Mouse (Mus musculus) midbrain, embryonic 14.5 days (tissue): ENCODE data around the gene Herc1. TPM values are rescaled to one million over a fixed set of nuclear protein-coding genes. Genes with fewer than 3 reads are reported as not detected.
A peak's percentile ranks its signal among the peaks of the same experiment; 100 is the strongest.

Experiments
- ATAC-seq: fragments of 200-750 bp; cut with Nextera tagmentation; 2 replicates; pipeline ENCODE4 v1.8.0; 2017; ENCODE audit warnings: moderate number of reproducible peaks, moderate library complexity; ENCODE audit not compliant: low FRiP score, low TSS enrichment
- DNase-seq: peaks from one replicate; pipeline ENCODE4 v3.0.0-alpha.2; 2015
- H3K27ac ChIP-seq: fragments of 300-500 bp; sonication (generic); replicated peaks from 2 replicates; pipeline ENCODE4 v1.5.1; 2014; ENCODE audit warnings: mild to moderate bottlenecking, low read depth, low read length, moderate library complexity
- H3K27me3 ChIP-seq: fragments of 300-500 bp; sonication (generic); 2 replicates; pipeline ENCODE4 v1.6.1; 2014; ENCODE audit warnings: low read length, control low read depth, mixed read lengths; ENCODE audit not compliant: control insufficient read depth, insufficient read depth
- H3K36me3 ChIP-seq: fragments of 300-500 bp; sonication (generic); 2 replicates; pipeline ENCODE4 v1.6.1; 2014; ENCODE audit warnings: low read length, control low read depth; ENCODE audit not compliant: control insufficient read depth, insufficient read depth
- H3K4me1 ChIP-seq: fragments of 300-500 bp; sonication (generic); 2 replicates; pipeline ENCODE4 v1.6.1; 2014; ENCODE audit warnings: mild to moderate bottlenecking, antibody characterized with exemption, low read length, control low read depth; ENCODE audit not compliant: control insufficient read depth, insufficient read depth
- H3K4me2 ChIP-seq: fragments of 300-500 bp; sonication (generic); 2 replicates; pipeline ENCODE4 v1.6.1; 2014; ENCODE audit warnings: mild to moderate bottlenecking, low read length, moderate library complexity
- H3K4me3 ChIP-seq: fragments of 300-500 bp; sonication (generic); replicated peaks from 2 replicates; pipeline ENCODE4 v1.5.1; 2014; ENCODE audit warnings: low read depth, low read length
- H3K9ac ChIP-seq: fragments of 300-500 bp; sonication (generic); replicated peaks from 2 replicates; pipeline ENCODE4 v1.6.1; 2014; ENCODE audit warnings: mild to moderate bottlenecking, low read length, moderate library complexity
- H3K9me3 ChIP-seq: fragments of 300-500 bp; sonication (generic); 2 replicates; pipeline ENCODE4 v1.6.1; 2016; ENCODE audit warnings: low read length, control low read depth, mixed read lengths; ENCODE audit not compliant: control insufficient read depth
- WGBS: fragments of 180-500 bp; shearing (Covaris S2); extraction: QIAGEN DNeasy Blood & Tissue Kit; methylation state at CpG from one replicate; pipeline ENCODE4 v1.1.7; 2014; 5-methylcytosine and 5-hydroxymethylcytosine counted together
- polyA plus RNA-seq: library from polyadenylated mRNA; unstranded; fragments of >200 nt; fragmentation: Nextera tagmentation; extraction: Ambion mirVana; gene quantifications from 2 replicates; pipeline ENCODE4 v1.2.1, GENCODE M21; 2014

Gene Herc1
- polyA plus RNA-seq, 1 experiment from 2014 or later = 64.1 TPM

GRCm38 (mm10) chr9:66322010-66322931 is 28.0 kb upstream of the Herc1 start:
- DNase-seq (no peak), ATAC-seq (no peak)
- Histone ChIP-seq H3K4me1 (no peaks in the 10 kb centered on the region), H3K4me2 (no peak overlapping the region), H3K4me3 (no peak overlapping the region), H3K9me3 (no peaks in the 10 kb centered on the region), H3K9ac (no peak overlapping the region), H3K27ac (no peak overlapping the region), H3K36me3 (no peaks in the 10 kb centered on the region), H3K27me3 (no peaks in the 10 kb centered on the region)
- WGBS = 83% methylated on average over 7 of the region's 7 CpGs

- H3K4me1 ChIP-seq = no peaks in the 10 kb centered on the region
- H3K27me3 ChIP-seq = no peaks in the 10 kb centered on the region
- no peak overlapping the region for H3K27ac ChIP-seq
- no peak overlapping the region for H3K9ac ChIP-seq
- no peak overlapping the region for H3K4me2 ChIP-seq
- 79% methylated on average over 2 of the region's 2 CpGs for WGBS
- DNase-seq (no peak), ATAC-seq (no peak)
- H3K4me3 ChIP-seq = no peak overlapping the region
- H3K36me3 ChIP-seq = no peaks in the 10 kb centered on the region
- no peaks in the 10 kb centered on the region for H3K9me3 ChIP-seq
These were observed 23.4 kb upstream of the Herc1 start for GRCm38 (mm10) chr9:66326879-66327278.

- DNase-seq (no peak), ATAC-seq (no peak)
- Histone ChIP-seq H3K9me3 (no peaks in the 10 kb centered on the region), H3K4me1 (no peaks in the 10 kb centered on the region), H3K27ac (no peak overlapping the region), H3K36me3 (no peaks in the 10 kb centered on the region), H3K9ac (no peak overlapping the region), H3K27me3 (no peaks in the 10 kb centered on the region), H3K4me3 (no peak overlapping the region), H3K4me2 (no peak overlapping the region)
- WGBS = 68% methylated on average over 6 of the region's 6 CpGs
These were observed 20.8 kb upstream of the Herc1 start for GRCm38 (mm10) chr9:66329474-66329873.

GRCm38 (mm10) chr9:66330437-66330836 is 19.8 kb upstream of the Herc1 start:
- H3K36me3 ChIP-seq = no peaks in the 10 kb centered on the region
- no peaks in the 10 kb centered on the region for H3K9me3 ChIP-seq
- no peak for DNase-seq
- no peaks in the 10 kb centered on the region for H3K27me3 ChIP-seq
- no peak overlapping the region for H3K9ac ChIP-seq
- no peak overlapping the region for H3K4me3 ChIP-seq
- H3K4me1 ChIP-seq = no peaks in the 10 kb centered on the region
- no peak for ATAC-seq
- H3K4me2 ChIP-seq = no peak overlapping the region
- 87% methylated on average over 3 of the region's 3 CpGs for WGBS
- H3K27ac ChIP-seq = no peak overlapping the region

- H3K27me3 ChIP-seq = no peaks in the 10 kb centered on the region
- H3K36me3 ChIP-seq = no peaks in the 10 kb centered on the region
- no peak overlapping the region for H3K4me3 ChIP-seq
- no peak overlapping the region for H3K27ac ChIP-seq
- ATAC-seq (no peak), DNase-seq (no peak)
- H3K9me3 ChIP-seq = no peaks in the 10 kb centered on the region
- no peaks in the 10 kb centered on the region for H3K4me1 ChIP-seq
- H3K9ac ChIP-seq = no peak overlapping the region
- WGBS = 90% methylated on average over 2 of the region's 2 CpGs
- H3K4me2 ChIP-seq = no peak overlapping the region
These were observed 18.7 kb upstream of the Herc1 start for GRCm38 (mm10) chr9:66331548-66331947.

GRCm38 (mm10) chr9:66332393-66332792 is 17.9 kb upstream of the Herc1 start:
- no peak overlapping the region for H3K4me3 ChIP-seq
- no peaks in the 10 kb centered on the region for H3K4me1 ChIP-seq
- H3K4me2 ChIP-seq = no peak overlapping the region
- no peaks in the 10 kb centered on the region for H3K36me3 ChIP-seq
- no peak for DNase-seq
- no peak for ATAC-seq
- no peaks in the 10 kb centered on the region for H3K27me3 ChIP-seq
- no peak overlapping the region for H3K9ac ChIP-seq
- no peaks in the 10 kb centered on the region for H3K9me3 ChIP-seq
- no peak overlapping the region for H3K27ac ChIP-seq
- 86% methylated on average over 2 of the region's 2 CpGs for WGBS

GRCm38 (mm10) chr9:66337280-66337679 is 13.0 kb upstream of the Herc1 start:
- Histone ChIP-seq H3K4me3 (no peak overlapping the region), H3K27me3 (no peaks in the 10 kb centered on the region), H3K4me1 (no peaks in the 10 kb centered on the region), H3K36me3 (no peaks in the 10 kb centered on the region), H3K27ac (no peak overlapping the region), H3K9me3 (no peaks in the 10 kb centered on the region), H3K4me2 (no peak overlapping the region), H3K9ac (no peak overlapping the region)
- no peak for DNase-seq
- no peak for ATAC-seq

GRCm38 (mm10) chr9:66338005-66338782 is 12.1 kb upstream of the Herc1 start:
- H3K9ac ChIP-seq = no peak overlapping the region
- 60% methylated on average over 3 of the region's 3 CpGs for WGBS
- no peaks in the 10 kb centered on the region for H3K4me1 ChIP-seq
- H3K4me3 ChIP-seq = no peak overlapping the region
- no peak overlapping the region for H3K27ac ChIP-seq
- no peaks in the 10 kb centered on the region for H3K36me3 ChIP-seq
- no peak overlapping the region for H3K4me2 ChIP-seq
- ATAC-seq (no peak), DNase-seq (peak; percentile 47)
- no peaks in the 10 kb centered on the region for H3K27me3 ChIP-seq
- no peaks in the 10 kb centered on the region for H3K9me3 ChIP-seq
